Mouse (Mus musculus): ENCODE measurements around the gene Elovl6.

Gene Elovl6

DNA sequence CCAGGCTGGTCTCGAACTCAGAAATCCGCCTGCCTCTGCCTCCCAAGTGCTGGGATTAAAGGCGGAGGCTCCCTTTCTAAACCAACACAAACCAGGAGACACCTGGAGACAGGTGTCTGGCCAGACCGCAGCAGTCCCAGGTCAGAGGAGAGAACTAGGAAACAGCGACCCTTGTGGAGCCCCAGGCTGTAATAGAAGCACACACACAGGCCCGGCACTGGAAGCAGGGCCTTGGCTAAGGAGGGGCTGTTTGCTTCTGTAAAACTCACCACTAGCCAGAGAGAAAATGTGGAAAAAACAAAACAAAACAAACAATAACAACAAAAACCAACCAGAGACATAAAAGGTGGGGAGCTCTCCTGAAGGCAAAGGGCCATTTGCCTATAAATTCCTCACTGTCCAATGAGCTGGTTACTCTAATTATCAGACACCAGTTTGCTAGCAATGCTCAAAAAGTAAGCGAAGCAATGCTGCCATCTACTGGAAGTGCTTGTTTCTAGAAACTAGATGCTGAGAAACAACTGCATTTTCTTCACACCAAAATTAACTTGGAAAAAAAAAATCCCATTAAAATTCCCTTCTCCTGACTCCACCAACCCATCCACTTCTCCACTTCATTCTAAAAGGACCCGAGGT, 154.7 kb downstream of the Elovl6 start:
- peak; percentile 35 to 87 for DNase-seq (ENCODE audit: inconsistent age in 2 of 2, low spot score in 1 of 2)

GRCm38 (mm10) chr3:129687429-129687828, 155.3 kb downstream of the Elovl6 start:
- DNase-seq (ENCODE audit: inconsistent age in 2 of 2, low spot score in 1 of 2): no peak

All from adrenal gland, adult (tissue).